Mouse (Mus musculus) forebrain, embryonic 16.5 days (tissue): ENCODE results near the gene Rita1. TPM values are rescaled to one million over a fixed set of nuclear protein-coding genes. Genes with fewer than 3 reads are reported as not detected.

Experiments
- ATAC-seq: fragments of 200-750 bp; cut with Nextera tagmentation; 2 replicates; pipeline ENCODE4 v1.8.0; 2017; ENCODE audit warnings: mild to moderate bottlenecking, moderate library complexity
- H3K27ac ChIP-seq: fragments of 300-500 bp; sonication (generic); 2 replicates; pipeline ENCODE4 v1.5.1; 2014; ENCODE audit warnings: low read length, control low read depth
- H3K27me3 ChIP-seq: fragments of 300-500 bp; sonication (generic); replicated peaks from 2 replicates; pipeline ENCODE4 v1.6.1; 2014; ENCODE audit warnings: low read length; ENCODE audit not compliant: control insufficient read depth, insufficient read depth
- H3K36me3 ChIP-seq: fragments of 300-500 bp; sonication (generic); 2 replicates; pipeline ENCODE4 v1.6.1; 2014; ENCODE audit not compliant: control insufficient read depth, insufficient read depth
- H3K4me1 ChIP-seq: fragments of 300-500 bp; sonication (generic); replicated peaks from 2 replicates; pipeline ENCODE4 v1.6.1; 2014; ENCODE audit warnings: low read length; ENCODE audit not compliant: control insufficient read depth, insufficient read depth
- H3K4me2 ChIP-seq: fragments of 300-500 bp; sonication (generic); 2 replicates; pipeline ENCODE4 v1.6.1; 2014; ENCODE audit warnings: mild to moderate bottlenecking, low read length, control low read depth
- H3K4me3 ChIP-seq: fragments of 300-500 bp; sonication (generic); replicated peaks from 2 replicates; pipeline ENCODE4 v1.5.1; 2014; ENCODE audit warnings: mild to moderate bottlenecking, low read length, control low read depth
- H3K9ac ChIP-seq: fragments of 300-500 bp; sonication (generic); replicated peaks from 2 replicates; pipeline ENCODE4 v1.6.1; 2014; ENCODE audit warnings: low read depth, low read length, control low read depth
- H3K9me3 ChIP-seq: fragments of 300-500 bp; sonication (generic); 2 replicates; pipeline ENCODE4 v1.6.1; 2016; ENCODE audit warnings: low read length; ENCODE audit not compliant: control insufficient read depth
- WGBS: fragments of 180-500 bp; shearing (Covaris S2); extraction: QIAGEN DNeasy Blood & Tissue Kit; methylation state at CpG from one replicate; pipeline ENCODE4 v1.1.7; 2014; 5-methylcytosine and 5-hydroxymethylcytosine counted together
- polyA plus RNA-seq: library from polyadenylated mRNA; unstranded; fragments of >200 nt; fragmentation: Nextera tagmentation; extraction: Ambion mirVana; gene quantifications from 2 replicates; pipeline ENCODE4 v1.2.1, GENCODE M21; 2015

Rita1 gene
- polyA plus RNA-seq, 1 experiment from 2014 or later: 26.9 TPM

GRCm38 (mm10) chr5:120647814-120648491, 35.6 kb upstream of the Rita1 start:
- Histone ChIP-seq H3K27me3 (peaks cover 24% of the 10 kb centered on the region), H3K4me2 (no peak overlapping the region)
- 37% methylated on average over 12 of the region's 12 CpGs for WGBS

GRCm38 (mm10) chr5:120647361-120647760, 35.0 kb upstream of the Rita1 start:
- no peak for ATAC-seq
- no peak overlapping the region for H3K4me2 ChIP-seq
- no peak overlapping the region for H3K4me3 ChIP-seq
- no peak overlapping the region for H3K27ac ChIP-seq
- peaks cover 24% of the 10 kb centered on the region for H3K27me3 ChIP-seq
- H3K9ac ChIP-seq: no peak overlapping the region
- H3K36me3 ChIP-seq: no peaks in the 10 kb centered on the region
- peaks cover 13% of the 10 kb centered on the region for H3K4me1 ChIP-seq
- WGBS: 91% methylated on average over 3 of the region's 4 CpGs
- H3K9me3 ChIP-seq: no peaks in the 10 kb centered on the region

More at GRCm38 (mm10) chr5:120647814-120648491, 35.6 kb upstream of the Rita1 start:
- H3K36me3 ChIP-seq: no peaks in the 10 kb centered on the region
- H3K27ac ChIP-seq: no peak overlapping the region
- H3K4me1 ChIP-seq: peaks cover 13% of the 10 kb centered on the region
- no peak for ATAC-seq
- no peak overlapping the region for H3K4me3 ChIP-seq
- H3K9me3 ChIP-seq: no peaks in the 10 kb centered on the region
- H3K9ac ChIP-seq: no peak overlapping the region

GRCm38 (mm10) chr5:120645851-120646250, 33.5 kb upstream of the Rita1 start:
- Histone ChIP-seq H3K27ac (no peak overlapping the region), H3K36me3 (no peaks in the 10 kb centered on the region), H3K9me3 (no peaks in the 10 kb centered on the region), H3K27me3 (peaks cover 24% of the 10 kb centered on the region), H3K4me2 (no peak overlapping the region), H3K4me1 (peaks cover 13% of the 10 kb centered on the region), H3K4me3 (no peak overlapping the region), H3K9ac (no peak overlapping the region)
- ATAC-seq: no peak
- 38% methylated on average over 6 of the region's 6 CpGs for whole genome bisulfite sequencing

DNA sequence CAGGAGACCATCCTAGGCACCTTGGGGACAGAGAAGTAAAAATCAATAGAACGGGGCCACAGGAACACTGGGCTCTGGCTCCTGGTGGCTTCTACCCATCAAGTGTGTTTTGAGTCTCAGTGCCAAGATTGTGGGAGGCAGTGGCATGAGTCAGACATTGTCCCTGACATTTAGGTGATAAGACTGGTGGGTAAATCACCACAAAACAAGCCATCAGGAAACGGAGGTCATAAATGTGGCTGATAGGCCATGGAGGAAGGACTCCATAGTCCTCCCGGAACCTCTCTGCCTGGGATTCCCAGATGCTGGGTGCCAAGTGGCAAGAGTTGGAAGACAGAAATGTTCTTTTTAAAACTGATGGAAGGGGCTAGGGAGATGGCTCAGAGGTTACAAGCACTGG, 31.8 kb upstream of the Rita1 start:
- Histone ChIP-seq H3K9me3 (no peaks in the 10 kb centered on the region), H3K4me2 (no peak overlapping the region), H3K36me3 (no peaks in the 10 kb centered on the region), H3K27me3 (peaks cover 9% of the 10 kb centered on the region), H3K27ac (no peak overlapping the region), H3K9ac (no peak overlapping the region), H3K4me3 (no peak overlapping the region), H3K4me1 (peaks cover 8% of the 10 kb centered on the region)
- 89% methylated on average over 3 of the region's 3 CpGs for WGBS
- ATAC-seq: no peak

GRCm38 (mm10) chr5:120643365-120644085, 31.1 kb upstream of the Rita1 start:
- no peak overlapping the region for H3K4me3 ChIP-seq
- H3K9me3 ChIP-seq: no peaks in the 10 kb centered on the region
- no peak overlapping the region for H3K9ac ChIP-seq
- H3K4me1 ChIP-seq: peaks cover under 1% of the 10 kb centered on the region
- ATAC-seq: no peak
- no peak overlapping the region for H3K27ac ChIP-seq
- 60% methylated on average over 14 of the region's 14 CpGs for WGBS
- no peaks in the 10 kb centered on the region for H3K36me3 ChIP-seq
- peaks cover 4% of the 10 kb centered on the region for H3K27me3 ChIP-seq
- H3K4me2 ChIP-seq: no peak overlapping the region

DNA sequence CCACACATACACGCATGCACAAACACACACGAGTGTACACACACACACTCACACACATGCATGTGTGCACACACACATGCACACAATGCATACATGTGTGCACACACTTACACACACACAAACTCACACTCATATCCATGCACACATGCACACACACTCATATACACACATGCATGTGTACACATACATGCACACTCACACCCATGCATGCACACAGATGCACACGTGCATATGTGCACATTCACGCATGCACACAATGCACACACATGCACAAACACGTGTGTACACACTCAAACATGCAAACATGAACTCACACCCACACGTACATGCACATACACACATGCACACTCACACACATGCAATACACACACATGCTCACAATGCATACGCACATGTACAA, 27.7 kb upstream of the Rita1 start:
- H3K27ac ChIP-seq: no peak overlapping the region
- H3K36me3 ChIP-seq: no peaks in the 10 kb centered on the region
- H3K9me3 ChIP-seq: no peaks in the 10 kb centered on the region
- no peak overlapping the region for H3K4me2 ChIP-seq
- H3K9ac ChIP-seq: no peak overlapping the region
- no peaks in the 10 kb centered on the region for H3K27me3 ChIP-seq
- no peak for ATAC-seq
- WGBS: 90% methylated on average over 7 of the region's 7 CpGs
- no peaks in the 10 kb centered on the region for H3K4me1 ChIP-seq
- H3K4me3 ChIP-seq: no peak overlapping the region

DNA sequence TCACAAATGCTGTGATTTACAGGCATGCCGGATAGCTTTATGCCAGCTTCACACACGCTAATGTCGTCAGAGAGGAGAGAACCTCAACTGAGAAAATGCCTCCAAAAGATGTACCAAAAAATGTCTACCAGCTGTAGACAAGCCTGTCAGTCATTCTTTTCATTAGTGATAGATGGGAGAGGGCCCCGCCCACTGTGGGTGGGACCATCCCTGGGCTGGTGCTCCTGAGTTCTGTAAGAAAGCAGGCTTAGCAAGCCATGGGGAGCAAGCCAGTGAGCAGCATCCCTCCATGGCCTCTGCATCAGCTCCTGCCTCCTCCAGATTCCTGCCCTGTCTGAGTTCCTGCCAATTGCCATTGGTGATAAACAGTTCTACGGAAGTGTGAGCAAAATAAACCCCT, 23.2 kb upstream of the Rita1 start:
- no peaks in the 10 kb centered on the region for H3K4me1 ChIP-seq
- no peak overlapping the region for H3K9ac ChIP-seq
- H3K9me3 ChIP-seq: no peaks in the 10 kb centered on the region
- WGBS: 82% methylated on average over 5 of the region's 5 CpGs
- no peaks in the 10 kb centered on the region for H3K36me3 ChIP-seq
- ATAC-seq: no peak
- H3K4me2 ChIP-seq: no peak overlapping the region
- no peak overlapping the region for H3K27ac ChIP-seq
- H3K27me3 ChIP-seq: no peaks in the 10 kb centered on the region
- H3K4me3 ChIP-seq: no peak overlapping the region

DNA sequence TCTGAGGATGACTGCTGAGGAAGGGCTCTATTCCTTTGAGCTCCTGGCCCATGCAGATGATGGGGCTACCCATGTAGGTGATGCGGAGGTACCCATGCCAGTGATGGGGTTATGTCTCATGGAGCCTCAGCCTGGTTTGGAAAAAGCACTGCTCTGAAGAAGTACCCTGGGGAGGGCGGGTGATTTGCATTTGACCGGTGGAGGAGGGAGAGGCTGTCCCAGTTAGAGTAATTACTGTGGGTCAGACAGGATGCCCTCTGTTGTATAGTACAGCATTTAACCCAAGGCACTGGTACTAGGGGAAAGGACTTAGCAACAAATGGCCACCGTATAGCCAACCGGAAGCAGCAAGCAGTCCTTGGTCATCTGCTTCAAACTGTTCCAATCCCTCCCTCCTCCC, 22.5 kb upstream of the Rita1 start:
- H3K4me1 ChIP-seq: no peaks in the 10 kb centered on the region

DNA sequence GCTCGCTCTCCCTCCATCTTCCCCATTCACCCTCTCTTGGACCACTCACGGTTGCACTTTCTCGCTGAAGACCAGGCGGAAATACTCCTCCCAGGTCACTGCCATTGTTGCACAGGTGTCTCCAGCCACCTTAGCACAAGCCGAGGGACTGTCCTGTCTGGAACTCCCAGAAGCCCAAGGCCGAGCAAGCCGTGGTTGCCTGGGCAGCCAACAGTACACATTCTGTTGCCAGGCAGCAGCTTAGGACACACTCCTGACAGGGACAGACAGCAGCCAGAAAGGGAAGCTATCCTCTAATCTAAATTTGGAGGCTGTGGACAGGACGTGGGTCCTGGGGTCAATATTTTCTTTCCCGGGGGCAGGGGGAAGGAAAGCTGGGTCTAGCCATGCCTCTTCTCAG, 21.7 kb upstream of the Rita1 start, which contains the start of gene Cfap73:
Gene Cfap73 (minus strand): TSS at position 105 of the 400 bp plus-strand sequence.
- no peak for ATAC-seq

More for the DNA sequence above, 22.5 kb upstream of the Rita1 start:
- H3K27ac ChIP-seq: no peak overlapping the region
- H3K27me3 ChIP-seq: no peaks in the 10 kb centered on the region
- WGBS: 59% methylated on average over 5 of the region's 5 CpGs
- no peaks in the 10 kb centered on the region for H3K36me3 ChIP-seq
- H3K4me3 ChIP-seq: no peak overlapping the region
- no peak overlapping the region for H3K4me2 ChIP-seq
- no peaks in the 10 kb centered on the region for H3K9me3 ChIP-seq
- no peak for ATAC-seq
- H3K9ac ChIP-seq: no peak overlapping the region

More for the DNA sequence above, 21.7 kb upstream of the Rita1 start, which contains the start of gene Cfap73:
- no peaks in the 10 kb centered on the region for H3K36me3 ChIP-seq
- no peak within 1 kb of the TSS for H3K27ac ChIP-seq
- no peak within 1 kb of the TSS for H3K9ac ChIP-seq
- H3K4me3 ChIP-seq: no peak within 1 kb of the TSS
- H3K9me3 ChIP-seq: no peaks in the 10 kb centered on the region
- no peaks in the 10 kb centered on the region for H3K27me3 ChIP-seq
- H3K4me1 ChIP-seq: no peaks in the 10 kb centered on the region
- whole genome bisulfite sequencing: 62% methylated on average over 9 of the region's 9 CpGs
- no peak within 1 kb of the TSS for H3K4me2 ChIP-seq
